Mouse (Mus musculus) stomach, postnatal 0 days (tissue): ENCODE data around the gene Hvcn1.

Experiments used
- CTCF ChIP-seq: IDR thresholded peaks from 2 replicates; pipeline ENCODE4 v1.5.1; 2016; ENCODE audit warnings: antibody characterized with exemption, low read depth, mild to moderate bottlenecking, moderate library complexity
- EP300 ChIP-seq: optimal IDR thresholded peaks from 2 replicates; pipeline ENCODE3; 2016; ENCODE audit warnings: antibody characterized with exemption

DNA sequence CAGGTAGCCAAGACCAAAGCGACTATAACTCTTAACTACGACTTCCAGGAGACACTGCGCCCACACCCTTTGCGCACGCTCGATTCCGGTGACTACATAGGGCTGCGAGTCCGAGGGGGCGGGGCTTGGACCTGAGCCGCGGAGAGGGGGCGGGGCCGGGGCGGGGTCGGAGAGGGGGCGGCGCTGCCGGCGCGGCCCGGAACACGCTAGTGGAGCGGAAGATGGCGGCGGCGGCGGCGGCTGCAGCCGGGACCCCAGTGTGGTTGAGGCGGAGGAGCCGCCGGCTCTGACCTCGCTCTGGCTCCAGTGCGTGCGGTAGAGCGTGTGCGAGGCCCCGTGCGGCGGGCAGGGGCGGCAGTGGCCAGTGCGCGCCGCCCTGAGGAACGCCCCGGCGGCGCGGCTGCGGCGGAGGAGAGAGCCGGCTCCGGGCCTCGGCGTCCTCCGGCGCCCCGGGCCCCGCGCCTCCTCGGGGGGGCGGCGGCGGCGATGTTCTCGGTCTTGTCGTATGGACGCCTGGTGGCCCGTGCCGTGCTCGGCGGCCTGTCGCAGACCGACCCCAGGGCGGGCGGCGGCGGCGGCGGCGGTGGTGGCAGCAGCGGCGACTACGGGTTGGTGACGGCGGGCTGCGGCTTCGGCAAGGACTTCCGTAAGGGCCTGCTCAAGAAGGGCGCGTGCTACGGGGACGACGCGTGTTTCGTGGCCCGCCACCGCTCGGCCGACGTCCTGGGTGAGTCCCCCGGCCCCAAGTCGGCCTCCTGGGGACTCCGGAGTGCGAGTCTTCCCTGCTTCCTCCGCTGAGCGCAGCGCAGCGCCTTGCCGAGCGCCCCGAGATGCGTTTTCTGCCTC, 77.8 kb downstream of the Hvcn1 start, which contains the start of gene Pptc7:
- TF ChIP-seq CTCF (no peak; the same call in 1 of the 2 replicates), EP300 (no peak)
